Mouse (Mus musculus) adrenal gland, postnatal 25 days (tissue): ENCODE data around the gene Wdr26. TPM values are rescaled to one million over a fixed set of nuclear protein-coding genes. Genes with fewer than 3 reads are reported as not detected.
A peak's percentile ranks its signal among the peaks of the same experiment; 100 is the strongest.

ENCODE experiments used
- DNase-seq: peaks from one replicate; pipeline ENCODE4 v3.0.0; 2021; ENCODE audit warnings: mixed read lengths
- long read RNA-seq: library from polyadenylated mRNA; stranded (forward); transcript quantifications from one replicate; pipeline ENCODE4 v2.0.0, GENCODE M21; 2021
- total RNA-seq: library from RNA; stranded (reverse); gene quantifications from 2 replicates; pipeline ENCODE4 v1.2.3, GENCODE M21; 2021

The Wdr26 gene
- 143 and 151 TPM in 2 replicates for total RNA-seq
- long read RNA-seq, full-length matches to known transcripts: 73 of 97 reads
- long read RNA-seq, partial matches to known transcripts: 7 of 97 reads
- long read RNA-seq, other reads (novel, unspliced or antisense): 17 of 97 reads

DNA sequence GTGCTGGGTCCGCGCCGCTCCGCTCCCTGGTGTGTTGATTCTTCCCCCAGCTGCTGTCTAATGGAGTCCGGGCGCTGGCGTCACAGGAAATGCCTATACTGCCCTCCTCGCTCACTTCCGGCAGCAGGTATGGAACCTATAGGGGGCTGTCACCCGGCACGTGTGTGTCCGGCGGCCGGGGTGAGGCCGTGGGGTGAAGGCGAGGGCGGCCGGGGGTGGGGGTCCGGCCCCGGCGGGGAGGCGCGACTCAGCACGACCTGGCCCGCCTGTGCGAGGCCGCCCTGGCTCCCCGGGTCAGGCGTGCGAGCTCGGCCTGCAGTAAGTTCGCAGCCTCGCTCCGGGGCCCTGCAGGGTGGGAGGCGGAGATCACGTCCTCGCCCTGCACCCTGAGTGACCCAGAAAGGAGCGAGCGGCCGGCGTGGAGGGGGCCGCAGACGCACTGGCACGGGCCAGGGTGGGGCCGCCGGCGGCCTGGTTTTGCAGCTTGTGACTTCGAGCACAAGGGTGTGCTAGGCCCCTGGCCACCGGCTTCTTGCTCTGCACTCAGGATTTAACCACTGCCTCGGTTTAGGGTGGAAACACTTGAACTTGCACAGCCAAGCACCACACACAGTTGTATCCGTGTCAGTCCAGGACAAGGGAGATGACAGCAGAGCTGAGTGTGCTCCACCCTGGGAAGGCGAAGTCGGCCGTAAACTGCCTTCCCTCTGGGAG lies at the start of gene Wdr26:
Gene Wdr26, minus strand, starts transcription at position 82 of the 714 bp plus-strand sequence.
- peak; percentile 77 for DNase-seq

GRCm38 (mm10) chr1:181260949-181261696 lies 49.3 kb upstream of the Wdr26 start:
- DNase-seq: no peak

DNA sequence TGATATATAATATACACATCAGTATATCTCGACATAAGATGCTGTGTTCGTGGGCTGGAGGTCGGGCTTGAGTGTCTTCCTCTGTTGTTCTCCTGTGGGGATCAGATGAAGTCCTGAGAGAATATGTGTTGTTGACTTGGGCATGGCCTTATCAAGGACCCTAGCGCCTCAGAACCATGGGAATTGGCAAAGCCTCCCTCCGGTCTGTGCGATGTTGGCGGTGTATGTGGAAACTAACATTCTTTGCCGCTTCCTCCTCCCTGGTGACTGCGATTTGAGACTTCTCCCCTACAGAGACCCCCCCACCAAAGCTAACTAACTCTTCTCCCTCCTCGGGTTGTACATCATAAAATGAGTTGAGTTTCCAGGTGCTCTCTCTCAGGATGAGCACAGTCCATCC lies 48.6 kb upstream of the Wdr26 start:
- no peak for DNase-seq

- DNase-seq: no peak
Observed at GRCm38 (mm10) chr1:181259626-181260410, 48.0 kb upstream of the Wdr26 start.

DNA sequence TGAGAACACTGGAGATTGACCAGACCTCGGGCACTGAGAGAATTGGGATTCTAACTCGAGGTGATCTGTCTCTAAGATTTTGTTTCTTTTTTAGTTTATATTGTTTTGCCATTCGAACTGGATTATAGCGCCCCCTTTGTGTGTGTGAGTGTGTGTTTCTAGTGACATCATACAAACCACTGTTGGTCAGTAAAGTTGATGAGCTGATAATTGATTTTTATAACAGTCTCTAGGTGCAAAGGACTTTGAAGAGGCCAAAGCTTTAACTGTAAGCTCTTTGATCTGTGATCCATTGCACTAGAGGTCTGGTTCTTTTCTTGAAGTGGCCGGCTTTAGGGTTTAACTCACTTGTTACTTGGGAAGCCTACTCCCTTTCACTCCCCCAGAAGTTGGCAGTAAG lies 47.3 kb upstream of the Wdr26 start:
- no peak for DNase-seq

- no peak for DNase-seq
Observed at GRCm38 (mm10) chr1:181258616-181259015, 46.8 kb upstream of the Wdr26 start.

DNA sequence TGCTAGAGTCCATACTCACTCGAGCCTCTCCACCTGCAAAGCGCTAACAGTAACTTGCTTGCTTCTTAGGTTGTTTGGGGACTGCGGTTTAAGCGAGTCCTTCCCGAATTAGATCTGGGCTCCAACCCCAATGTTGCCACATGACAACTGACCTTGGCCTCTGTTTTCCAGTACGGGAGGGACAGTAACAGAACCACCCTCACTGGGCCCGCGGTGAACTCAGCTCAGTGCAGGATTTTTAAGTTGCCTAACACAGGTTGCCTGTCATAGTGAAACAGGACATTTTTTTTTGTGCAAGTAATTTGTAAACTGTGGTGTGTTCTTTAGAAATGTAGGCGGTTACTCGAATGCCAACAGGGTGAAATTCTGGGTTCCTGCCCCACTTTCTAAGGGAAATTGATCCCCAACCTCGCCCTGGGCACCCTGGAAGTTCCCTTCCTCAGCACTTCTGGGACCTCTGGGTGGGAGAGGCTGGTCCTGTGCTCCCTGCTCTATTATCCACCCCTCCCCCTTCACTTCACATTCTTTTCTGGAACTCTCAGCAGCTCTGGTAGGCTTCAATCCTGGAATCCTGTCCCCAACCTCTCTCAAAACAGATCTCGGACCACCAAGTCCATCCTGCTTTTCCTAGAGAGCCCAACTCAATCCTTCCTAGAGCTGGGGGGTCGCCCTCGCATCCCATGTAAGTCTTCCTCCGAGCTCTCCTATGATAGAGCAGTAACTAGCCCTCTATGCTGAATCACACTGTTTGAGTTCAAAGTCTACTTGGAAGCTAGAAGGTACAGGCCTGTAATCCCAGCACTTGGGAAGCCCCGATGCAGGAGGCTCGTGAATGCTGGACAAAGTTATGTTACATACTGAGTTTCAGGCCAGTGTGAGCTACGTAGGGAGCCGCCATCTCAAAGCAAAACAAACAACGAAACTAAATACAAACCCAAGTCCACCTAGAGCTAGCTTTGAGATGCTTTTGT lies 46.1 kb upstream of the Wdr26 start:
- DNase-seq: peak; percentile 57

DNA sequence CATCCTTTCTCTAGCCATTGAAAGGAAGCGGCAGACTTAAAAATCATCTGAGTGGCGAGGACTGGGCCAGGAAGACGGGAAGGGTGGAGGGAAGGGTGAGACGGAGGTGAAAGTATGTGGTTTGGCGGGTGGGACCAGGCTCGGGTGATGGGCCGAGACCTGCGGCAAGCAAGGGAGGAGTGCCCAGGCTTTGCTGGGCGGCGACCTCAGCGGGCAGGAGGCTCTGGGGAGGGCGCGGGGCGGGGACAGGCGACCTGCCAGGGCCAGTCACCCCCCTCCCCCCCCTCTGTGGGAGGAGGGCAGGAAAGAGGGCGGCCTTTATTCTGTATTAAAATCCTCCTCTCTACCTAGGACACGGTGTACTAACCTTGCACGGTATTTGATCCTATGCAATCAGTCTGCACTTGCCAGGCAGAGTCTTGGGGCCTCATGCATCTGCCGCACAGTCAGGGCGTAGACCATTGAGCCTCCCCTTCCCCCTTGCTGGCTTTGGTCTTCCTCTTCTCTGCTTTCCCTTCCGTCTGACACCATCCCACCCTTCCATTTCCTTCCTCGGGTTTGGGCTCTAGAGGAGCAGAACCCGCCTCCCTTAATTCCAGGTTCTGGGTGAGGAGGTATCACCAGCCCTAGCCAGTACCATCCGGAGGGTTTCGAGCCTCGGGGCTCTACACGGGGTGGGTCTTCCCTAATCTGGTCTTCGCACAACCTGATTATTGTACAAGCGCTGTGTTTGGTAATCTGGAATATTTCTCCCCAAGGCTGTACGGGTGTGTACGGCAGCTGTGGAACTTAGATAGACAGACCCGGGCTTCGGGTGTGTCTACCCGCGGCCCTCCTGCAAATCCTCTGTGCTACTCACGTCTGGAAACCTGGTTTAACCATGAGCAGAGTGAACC lies 45.1 kb upstream of the Wdr26 start:
- DNase-seq: peak; percentile 89

GRCm38 (mm10) chr1:181255891-181256688 lies 44.3 kb upstream of the Wdr26 start:
- DNase-seq: peak; percentile 42

GRCm38 (mm10) chr1:181255450-181255849 lies 43.6 kb upstream of the Wdr26 start:
- no peak for DNase-seq

DNA sequence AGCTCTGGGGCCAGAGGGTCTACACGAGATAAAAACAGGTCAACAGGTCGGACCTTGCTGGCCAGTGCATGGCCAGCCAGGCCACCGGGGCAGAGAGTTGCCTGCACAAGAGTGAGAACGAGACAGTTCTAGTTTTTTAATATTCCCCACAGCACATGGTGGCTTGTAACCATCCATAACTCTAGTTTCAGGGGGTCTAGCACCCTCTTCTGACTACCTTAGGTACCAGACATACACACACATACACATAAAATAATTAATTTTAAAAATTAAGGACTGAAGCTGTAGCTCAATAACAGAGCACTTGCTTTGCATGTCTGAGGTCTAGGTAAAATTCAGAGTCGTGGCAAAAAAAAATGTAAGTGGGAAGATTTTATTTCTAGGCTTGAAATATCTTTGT lies 39.8 kb upstream of the Wdr26 start:
- no peak for DNase-seq

DNA sequence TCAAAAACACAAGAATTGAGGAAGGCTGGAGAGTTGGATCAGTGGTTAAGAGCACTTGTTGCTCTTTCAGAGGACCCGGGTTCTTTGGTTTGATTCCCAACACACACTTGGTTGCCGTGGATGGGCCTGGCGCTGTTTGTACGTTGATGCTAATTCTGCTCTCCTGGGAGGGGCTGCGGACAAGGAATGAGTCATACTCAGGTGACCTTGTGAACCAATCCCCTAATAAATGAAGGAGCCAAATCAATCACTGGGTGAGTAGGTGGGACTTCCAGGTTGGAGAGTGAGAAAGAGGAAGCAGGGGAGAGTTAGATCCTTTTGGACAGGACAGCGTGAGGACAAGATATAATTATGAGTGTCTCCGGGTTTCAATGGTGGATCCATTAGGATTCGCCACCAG lies 39.2 kb upstream of the Wdr26 start:
- DNase-seq: no peak

DNA sequence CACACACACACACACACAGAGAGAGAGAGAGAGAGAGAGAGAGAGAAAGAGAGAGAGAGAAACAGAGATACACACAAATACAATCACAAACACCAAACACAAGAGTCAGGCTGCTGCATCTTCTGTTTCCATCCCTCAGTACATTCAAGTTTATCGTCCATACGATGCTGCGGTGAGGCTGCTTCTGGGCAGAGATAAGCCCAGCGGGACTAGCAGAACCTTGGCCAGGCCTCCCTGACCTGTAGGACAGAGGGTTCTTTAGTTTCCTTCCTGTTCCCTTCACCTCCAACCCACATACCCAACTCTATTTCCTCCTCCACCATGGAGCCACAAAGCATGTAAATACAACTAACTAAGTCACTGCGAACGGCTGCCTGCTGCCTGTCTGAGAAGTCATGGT lies 37.7 kb upstream of the Wdr26 start:
- no peak for DNase-seq

GRCm38 (mm10) chr1:181247175-181247574 lies 35.4 kb upstream of the Wdr26 start:
- DNase-seq: peak; percentile 28

DNA sequence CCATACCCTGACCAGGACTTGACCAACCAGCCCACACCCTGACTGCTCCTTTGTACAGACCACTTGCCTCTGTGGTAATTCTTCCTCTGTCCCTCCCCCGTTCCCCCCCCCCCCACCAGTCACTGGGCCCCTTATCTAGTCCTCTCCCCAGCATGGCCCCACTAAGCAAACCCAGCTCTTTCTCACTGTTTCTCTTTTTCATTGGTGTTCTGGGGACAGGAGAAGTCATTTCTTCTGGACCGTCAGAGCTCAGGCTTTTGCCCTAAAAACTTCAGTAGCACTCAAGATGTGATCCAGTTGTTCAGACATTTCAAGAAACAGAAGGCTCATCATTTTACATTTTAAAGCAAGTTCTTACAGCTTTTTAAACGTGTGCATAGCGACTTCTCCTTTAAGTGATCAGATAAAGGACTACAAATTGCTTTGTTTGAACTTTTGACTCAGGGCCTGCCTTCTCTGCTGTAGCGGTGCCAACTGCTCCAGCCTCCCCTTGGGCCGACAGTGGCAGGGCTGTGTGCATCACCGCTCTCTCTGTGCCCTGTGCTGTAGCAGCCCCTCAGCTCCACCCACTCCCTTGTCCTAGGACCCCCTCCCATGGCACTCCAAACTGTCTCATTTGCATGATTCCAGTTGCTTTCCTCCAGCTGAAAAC lies 34.8 kb upstream of the Wdr26 start:
- DNase-seq: peak; percentile 50

GRCm38 (mm10) chr1:181245554-181246486 lies 34.0 kb upstream of the Wdr26 start:
- DNase-seq: no peak

DNA sequence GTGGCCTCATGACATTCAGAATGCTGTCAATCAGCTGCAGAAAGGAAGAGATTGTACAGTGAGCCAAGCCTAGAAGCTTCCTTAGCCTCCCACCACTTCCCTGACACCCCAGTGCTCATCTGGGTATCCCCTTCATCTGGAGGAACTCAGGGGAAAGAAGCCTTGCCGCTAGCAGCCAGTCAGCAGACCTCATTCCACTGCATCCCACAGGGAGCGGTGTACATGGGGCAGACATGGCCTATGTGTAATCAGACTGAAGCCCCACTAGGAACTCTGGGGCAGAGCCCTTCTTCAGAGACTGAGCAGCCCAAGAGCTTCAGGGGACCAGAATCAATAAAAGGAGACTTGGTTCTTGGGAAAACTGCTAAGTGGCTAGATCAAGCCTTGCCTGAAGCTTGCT lies 33.3 kb upstream of the Wdr26 start:
- DNase-seq: no peak

- no peak for DNase-seq
Observed at GRCm38 (mm10) chr1:181241185-181241584, 29.4 kb upstream of the Wdr26 start.
